Mouse (Mus musculus): ENCODE measurements at regions not wholly inside any gene's neighbourhood (a gene's known extent, or its start where the extent isn't known, plus 50 kb on each side); places are given as distances from the start of the nearest gene placed in this dataset.

- Histone ChIP-seq H3K4me2 (ENCODE audit: low read length) (no peak overlapping the region), H3K4me3 (ENCODE audit: low read depth, low read length) (no peak overlapping the region), H3K36me3 (ENCODE audit: control insufficient read depth, insufficient read depth, low read length) (no peaks in the 10 kb centered on the region), H3K27me3 (replicated peaks; ENCODE audit: control insufficient read depth, insufficient read depth, low read length) (no peaks in the 10 kb centered on the region), H3K9ac (ENCODE audit: low read length) (no peak overlapping the region), H3K4me1 (ENCODE audit: control insufficient read depth, insufficient read depth, low read length) (no peaks in the 10 kb centered on the region), H3K27ac (ENCODE audit: low read depth, low read length) (no peak overlapping the region), H3K9me3 (replicated peaks; ENCODE audit: control insufficient read depth, low read length) (no peaks in the 10 kb centered on the region)
- WGBS: 57% methylated on average over 10 of the region's 10 CpGs
- DNase-seq (ENCODE audit: low spot score): no peak
- ATAC-seq: no peak
Measured at GRCm38 (mm10) chr16:5538836-5539510, 283.2 kb upstream of the Eef2kmt start.

- DNase-seq (ENCODE audit: low spot score): peak; percentile 48
- Histone ChIP-seq H3K4me2 (ENCODE audit: low read length) (no peak overlapping the region), H3K36me3 (ENCODE audit: control insufficient read depth, insufficient read depth, low read length) (no peaks in the 10 kb centered on the region), H3K27ac (ENCODE audit: low read depth, low read length) (no peak overlapping the region), H3K9ac (ENCODE audit: low read length) (no peak overlapping the region), H3K9me3 (replicated peaks; ENCODE audit: control insufficient read depth, low read length) (no peaks in the 10 kb centered on the region), H3K27me3 (replicated peaks; ENCODE audit: control insufficient read depth, insufficient read depth, low read length) (no peaks in the 10 kb centered on the region), H3K4me1 (ENCODE audit: control insufficient read depth, insufficient read depth, low read length) (no peaks in the 10 kb centered on the region), H3K4me3 (ENCODE audit: low read depth, low read length) (no peak overlapping the region)
- ATAC-seq: no peak
- WGBS: 39% methylated on average over 11 of the region's 11 CpGs
Measured at GRCm38 (mm10) chr16:5537286-5538204, 281.8 kb upstream of the Eef2kmt start.

GRCm38 (mm10) chr16:5536515-5536972, 280.8 kb upstream of the Eef2kmt start:
- peak overlapping the region; percentile 18; the same call in 1 of the 2 replicates for H3K4me2 ChIP-seq (ENCODE audit: low read length)
- no peak for ATAC-seq
- H3K4me3 ChIP-seq (ENCODE audit: low read depth, low read length): no peak overlapping the region
- H3K27ac ChIP-seq (ENCODE audit: low read depth, low read length): no peak overlapping the region
- WGBS: 26% methylated on average over 14 of the region's 14 CpGs
- 0 out of 2 replicates have a peak overlapping the region, but pooled peaks have one; percentile 21 for H3K9ac ChIP-seq (ENCODE audit: low read length)
- DNase-seq (ENCODE audit: low spot score): peak; percentile 22
- H3K27me3 ChIP-seq (replicated peaks; ENCODE audit: control insufficient read depth, insufficient read depth, low read length): no peaks in the 10 kb centered on the region
- no peaks in the 10 kb centered on the region for H3K4me1 ChIP-seq (ENCODE audit: control insufficient read depth, insufficient read depth, low read length)
- no peaks in the 10 kb centered on the region for H3K36me3 ChIP-seq (ENCODE audit: control insufficient read depth, insufficient read depth, low read length)
- H3K9me3 ChIP-seq (replicated peaks; ENCODE audit: control insufficient read depth, low read length): no peaks in the 10 kb centered on the region

- no peaks in the 10 kb centered on the region for H3K9me3 ChIP-seq (replicated peaks; ENCODE audit: control insufficient read depth, low read length)
- 54% methylated on average over 8 of the region's 8 CpGs for WGBS
- DNase-seq (ENCODE audit: low spot score) (no peak), ATAC-seq (no peak)
- H3K36me3 ChIP-seq (ENCODE audit: control insufficient read depth, insufficient read depth, low read length): no peaks in the 10 kb centered on the region
- H3K4me3 ChIP-seq (ENCODE audit: low read depth, low read length): no peak overlapping the region
- no peak overlapping the region for H3K9ac ChIP-seq (ENCODE audit: low read length)
- no peak overlapping the region for H3K27ac ChIP-seq (ENCODE audit: low read depth, low read length)
- H3K4me1 ChIP-seq (ENCODE audit: control insufficient read depth, insufficient read depth, low read length): no peaks in the 10 kb centered on the region
- H3K4me2 ChIP-seq (ENCODE audit: low read length): no peak overlapping the region
- no peaks in the 10 kb centered on the region for H3K27me3 ChIP-seq (replicated peaks; ENCODE audit: control insufficient read depth, insufficient read depth, low read length)
Measured at GRCm38 (mm10) chr16:5535414-5535813, 279.6 kb upstream of the Eef2kmt start.

GRCm38 (mm10) chr16:5534862-5535261, 279.1 kb upstream of the Eef2kmt start:
- Histone ChIP-seq H3K4me3 (ENCODE audit: low read depth, low read length) (no peak overlapping the region), H3K4me2 (ENCODE audit: low read length) (no peak overlapping the region), H3K9me3 (replicated peaks; ENCODE audit: control insufficient read depth, low read length) (no peaks in the 10 kb centered on the region), H3K36me3 (ENCODE audit: control insufficient read depth, insufficient read depth, low read length) (no peaks in the 10 kb centered on the region), H3K9ac (ENCODE audit: low read length) (no peak overlapping the region), H3K27me3 (replicated peaks; ENCODE audit: control insufficient read depth, insufficient read depth, low read length) (no peaks in the 10 kb centered on the region), H3K4me1 (ENCODE audit: control insufficient read depth, insufficient read depth, low read length) (no peaks in the 10 kb centered on the region), H3K27ac (ENCODE audit: low read depth, low read length) (no peak overlapping the region)
- peak; percentile 65 for DNase-seq (ENCODE audit: low spot score)
- no peak for ATAC-seq
- WGBS: 54% methylated on average over 5 of the region's 5 CpGs

GRCm38 (mm10) chr16:5534385-5534784, 278.6 kb upstream of the Eef2kmt start:
- Histone ChIP-seq H3K9ac (ENCODE audit: low read length) (no peak overlapping the region), H3K9me3 (replicated peaks; ENCODE audit: control insufficient read depth, low read length) (no peaks in the 10 kb centered on the region), H3K27ac (ENCODE audit: low read depth, low read length) (no peak overlapping the region), H3K36me3 (ENCODE audit: control insufficient read depth, insufficient read depth, low read length) (no peaks in the 10 kb centered on the region), H3K27me3 (replicated peaks; ENCODE audit: control insufficient read depth, insufficient read depth, low read length) (no peaks in the 10 kb centered on the region), H3K4me2 (ENCODE audit: low read length) (no peak overlapping the region), H3K4me1 (ENCODE audit: control insufficient read depth, insufficient read depth, low read length) (no peaks in the 10 kb centered on the region), H3K4me3 (ENCODE audit: low read depth, low read length) (no peak overlapping the region)
- no peak for ATAC-seq
- WGBS: 82% methylated on average over 3 of the region's 3 CpGs
- DNase-seq (ENCODE audit: low spot score): no peak

- H3K27me3 ChIP-seq (replicated peaks; ENCODE audit: control insufficient read depth, insufficient read depth, low read length): no peaks in the 10 kb centered on the region
- no peaks in the 10 kb centered on the region for H3K36me3 ChIP-seq (ENCODE audit: control insufficient read depth, insufficient read depth, low read length)
- H3K9me3 ChIP-seq (replicated peaks; ENCODE audit: control insufficient read depth, low read length): no peaks in the 10 kb centered on the region
- no peak overlapping the region for H3K9ac ChIP-seq (ENCODE audit: low read length)
- no peaks in the 10 kb centered on the region for H3K4me1 ChIP-seq (ENCODE audit: control insufficient read depth, insufficient read depth, low read length)
- no peak overlapping the region for H3K4me2 ChIP-seq (ENCODE audit: low read length)
- no peak overlapping the region for H3K4me3 ChIP-seq (ENCODE audit: low read depth, low read length)
- H3K27ac ChIP-seq (ENCODE audit: low read depth, low read length): no peak overlapping the region
- 85% methylated on average over 3 of the region's 3 CpGs for WGBS
- DNase-seq (ENCODE audit: low spot score) (no peak), ATAC-seq (no peak)
Measured at GRCm38 (mm10) chr16:5532281-5532680, 276.5 kb upstream of the Eef2kmt start.

- Histone ChIP-seq H3K9me3 (replicated peaks; ENCODE audit: control insufficient read depth, low read length) (no peaks in the 10 kb centered on the region), H3K36me3 (ENCODE audit: control insufficient read depth, insufficient read depth, low read length) (no peaks in the 10 kb centered on the region), H3K27ac (ENCODE audit: low read depth, low read length) (no peak overlapping the region), H3K9ac (ENCODE audit: low read length) (no peak overlapping the region), H3K4me3 (ENCODE audit: low read depth, low read length) (no peak overlapping the region), H3K4me1 (ENCODE audit: control insufficient read depth, insufficient read depth, low read length) (no peaks in the 10 kb centered on the region), H3K27me3 (replicated peaks; ENCODE audit: control insufficient read depth, insufficient read depth, low read length) (no peaks in the 10 kb centered on the region), H3K4me2 (ENCODE audit: low read length) (no peak overlapping the region)
- ATAC-seq: no peak
- no peak for DNase-seq (ENCODE audit: low spot score)
- WGBS: 97% methylated on average over 2 of the region's 2 CpGs
Measured at GRCm38 (mm10) chr16:5529823-5530222, 274.0 kb upstream of the Eef2kmt start.

- Histone ChIP-seq H3K36me3 (ENCODE audit: control insufficient read depth, insufficient read depth, low read length) (no peaks in the 10 kb centered on the region), H3K27ac (ENCODE audit: low read depth, low read length) (no peak overlapping the region), H3K4me2 (ENCODE audit: low read length) (no peak overlapping the region), H3K9me3 (replicated peaks; ENCODE audit: control insufficient read depth, low read length) (no peaks in the 10 kb centered on the region), H3K9ac (ENCODE audit: low read length) (no peak overlapping the region), H3K4me3 (ENCODE audit: low read depth, low read length) (no peak overlapping the region), H3K27me3 (replicated peaks; ENCODE audit: control insufficient read depth, insufficient read depth, low read length) (no peaks in the 10 kb centered on the region), H3K4me1 (ENCODE audit: control insufficient read depth, insufficient read depth, low read length) (no peaks in the 10 kb centered on the region)
- no peak for ATAC-seq
- no peak for DNase-seq (ENCODE audit: low spot score)
- 65% methylated on average over 4 of the region's 4 CpGs for WGBS
Measured at GRCm38 (mm10) chr16:5527936-5528335, 272.2 kb upstream of the Eef2kmt start.
